Mouse (Mus musculus): ENCODE data around the gene Olfr364-ps1. TPM values are rescaled to one million over a fixed set of nuclear protein-coding genes. Genes with fewer than 3 reads are reported as not detected.

Gene Olfr364-ps1
- total and polyA plus RNA-seq, 3 experiments = not detected

DNA sequence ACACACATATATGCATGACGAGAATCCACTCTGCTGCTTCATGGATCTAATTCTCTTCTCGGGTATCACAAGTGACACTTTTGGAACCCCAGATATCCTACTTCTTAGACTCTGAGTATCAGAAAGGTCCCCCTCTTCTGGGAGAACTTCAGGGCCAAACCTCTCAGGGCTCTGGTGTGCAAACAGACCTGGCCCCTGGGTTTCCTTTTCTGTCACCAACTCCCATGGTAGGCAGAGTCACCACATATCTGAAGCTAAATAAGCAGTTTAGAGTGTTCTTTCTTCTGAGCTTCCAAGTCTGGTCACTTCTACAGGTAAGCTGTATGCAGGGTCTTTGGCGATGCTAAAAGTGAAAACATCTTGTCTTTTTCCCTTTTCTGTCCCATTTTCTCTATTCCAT lies 48.8 kb downstream of the Olfr364-ps1 start, which contains the start of gene Olfr365:
Olfr365 (plus strand) TSS at position 301 of the 400 bp plus-strand sequence.
- no peaks in the 10 kb centered on the region for H3K79me2 ChIP-seq (replicated peaks; ENCODE audit: control insufficient read depth, extremely low read depth, insufficient read depth, poor library complexity, severe bottlenecking)
- H3K4me1 ChIP-seq (ENCODE audit: control insufficient read depth in 1 of 2, insufficient read depth in 2 of 2) = no peaks in the 10 kb centered on the region
- no peak within 1 kb of the TSS for H3K27ac ChIP-seq (ENCODE audit: insufficient read depth, low read depth)
- H3K36me3 ChIP-seq (replicated peaks in 1 of 2; ENCODE audit: control insufficient read depth in 1 of 2, insufficient read depth in 1 of 2, low read length in 1 of 2) = no peaks in the 10 kb centered on the region
- H3K4me3 ChIP-seq (replicated peaks in 1 of 3; ENCODE audit: low read depth in 2 of 3, low read length in 2 of 3, poor library complexity in 1 of 3) = no peak within 1 kb of the TSS
- H3K9me3 ChIP-seq (replicated peaks; ENCODE audit: low read length) = peaks cover 2% of the 10 kb centered on the region
- dilution Hi-C loops (cut with MboI; ENCODE audit: extremely low pct_ligation_motif_present, extremely low pct_unique_long_range_greater_than_20kb, low sequenced_read_pairs) = no loop called here
- no peak within 1 kb of the TSS for H3K4me2 ChIP-seq (ENCODE audit: insufficient read depth, low read depth, poor library complexity, severe bottlenecking)
- H3K27me3 ChIP-seq (replicated peaks) = peaks cover 38% of the 10 kb centered on the region
- in situ Hi-C loops (cut with MboI; ENCODE audit: low pct_ligation_motif_present, low pct_unique_long_range_greater_than_20kb, low sequenced_read_pairs) = no loop called here
- no peak for TF ChIP-seq BHLHE40 (IDR thresholded peaks at IDR 0.05; ENCODE audit: low read depth, low read length)
- TF ChIP-seq ZMIZ1 (IDR thresholded peaks at IDR 0.05; ENCODE audit: low read depth, low read length) = no peak
- TF ChIP-seq ELF1 (IDR thresholded peaks at IDR 0.05; ENCODE audit: low read depth, low read length) = no peak
- no peak within 1 kb of the TSS for H3K9ac ChIP-seq (ENCODE audit: insufficient read depth, low read depth)
- DNase-seq (ENCODE audit: extremely low read depth) = no peak

Other genes starting within 250 kb of the Olfr364-ps1 start
- not detected in 2 replicates for gene Olfr353, start 246.4 kb upstream of the Olfr364-ps1 start, total RNA-seq (2012; rRNA removed)
- not detected in 2 replicates for gene Olfr353, start 246.4 kb upstream of the Olfr364-ps1 start, total RNA-seq (2014; rRNA removed)
- gene Olfr353, start 246.4 kb upstream of the Olfr364-ps1 start, polyA plus RNA-seq (2012; ENCODE audit: insufficient read length, low read depth) = not detected in 2 replicates
- gene Olfr354, start 233.6 kb upstream of the Olfr364-ps1 start, total RNA-seq (2012; rRNA removed) = not detected in 2 replicates
- gene Olfr354, start 233.6 kb upstream of the Olfr364-ps1 start, total RNA-seq (2014; rRNA removed) = not detected in 2 replicates
- gene Olfr354, start 233.6 kb upstream of the Olfr364-ps1 start, polyA plus RNA-seq (2012; ENCODE audit: insufficient read length, low read depth) = not detected in 2 replicates
- not detected in 2 replicates for gene Olfr355, start 210.4 kb upstream of the Olfr364-ps1 start, total RNA-seq (2012; rRNA removed)
- gene Olfr355, start 210.4 kb upstream of the Olfr364-ps1 start, total RNA-seq (2014; rRNA removed) = not detected in 2 replicates
- gene Olfr355, start 210.4 kb upstream of the Olfr364-ps1 start, polyA plus RNA-seq (2012; ENCODE audit: insufficient read length, low read depth) = not detected in 2 replicates
- gene Olfr356, start 202.2 kb upstream of the Olfr364-ps1 start, total RNA-seq (2012; rRNA removed) = not detected in 2 replicates
- gene Olfr356, start 202.2 kb upstream of the Olfr364-ps1 start, total RNA-seq (2014; rRNA removed) = not detected in 2 replicates
- not detected in 2 replicates for gene Olfr356, start 202.2 kb upstream of the Olfr364-ps1 start, polyA plus RNA-seq (2012; ENCODE audit: insufficient read length, low read depth)
- gene Olfr357, start 145.5 kb upstream of the Olfr364-ps1 start, total RNA-seq (2012; rRNA removed) = not detected in 2 replicates
- not detected in 2 replicates for gene Olfr357, start 145.5 kb upstream of the Olfr364-ps1 start, total RNA-seq (2014; rRNA removed)
- not detected in 2 replicates for gene Olfr357, start 145.5 kb upstream of the Olfr364-ps1 start, polyA plus RNA-seq (2012; ENCODE audit: insufficient read length, low read depth)
- not detected in 2 replicates for gene Olfr358, start 130.0 kb upstream of the Olfr364-ps1 start, total RNA-seq (2012; rRNA removed)
- not detected in 2 replicates for gene Olfr358, start 130.0 kb upstream of the Olfr364-ps1 start, total RNA-seq (2014; rRNA removed)
- gene Olfr358, start 130.0 kb upstream of the Olfr364-ps1 start, polyA plus RNA-seq (2012; ENCODE audit: insufficient read length, low read depth) = not detected in 2 replicates
- gene Olfr360, start 73.6 kb upstream of the Olfr364-ps1 start, total RNA-seq (2012; rRNA removed) = not detected in 2 replicates
- gene Olfr360, start 73.6 kb upstream of the Olfr364-ps1 start, total RNA-seq (2014; rRNA removed) = not detected in 2 replicates
- not detected in 2 replicates for gene Olfr360, start 73.6 kb upstream of the Olfr364-ps1 start, polyA plus RNA-seq (2012; ENCODE audit: insufficient read length, low read depth)
- not detected in 2 replicates for gene Olfr361, start 50.0 kb upstream of the Olfr364-ps1 start, total RNA-seq (2012; rRNA removed)
- not detected in 2 replicates for gene Olfr361, start 50.0 kb upstream of the Olfr364-ps1 start, total RNA-seq (2014; rRNA removed)
- not detected in 2 replicates for gene Olfr361, start 50.0 kb upstream of the Olfr364-ps1 start, polyA plus RNA-seq (2012; ENCODE audit: insufficient read length, low read depth)
- not detected in 2 replicates for gene Olfr362, start 21.4 kb upstream of the Olfr364-ps1 start, total RNA-seq (2012; rRNA removed)
- gene Olfr362, start 21.4 kb upstream of the Olfr364-ps1 start, total RNA-seq (2014; rRNA removed) = not detected in 2 replicates
- gene Olfr362, start 21.4 kb upstream of the Olfr364-ps1 start, polyA plus RNA-seq (2012; ENCODE audit: insufficient read length, low read depth) = not detected in 2 replicates
- gene Olfr365, start 48.9 kb downstream of the Olfr364-ps1 start, total RNA-seq (2012; rRNA removed) = not detected in 2 replicates
- gene Olfr365, start 48.9 kb downstream of the Olfr364-ps1 start, total RNA-seq (2014; rRNA removed) = not detected in 2 replicates
- not detected in 2 replicates for gene Olfr365, start 48.9 kb downstream of the Olfr364-ps1 start, polyA plus RNA-seq (2012; ENCODE audit: insufficient read length, low read depth)
- gene Olfr366, start 72.3 kb downstream of the Olfr364-ps1 start, total RNA-seq (2012; rRNA removed) = not detected in 2 replicates
- not detected in 2 replicates for gene Olfr366, start 72.3 kb downstream of the Olfr364-ps1 start, total RNA-seq (2014; rRNA removed)
- gene Olfr366, start 72.3 kb downstream of the Olfr364-ps1 start, polyA plus RNA-seq (2012; ENCODE audit: insufficient read length, low read depth) = 0.04 TPM in 1 of 2 replicates, not detected in the other
- gene Olfr368, start 187.2 kb downstream of the Olfr364-ps1 start, total RNA-seq (2012; rRNA removed) = not detected in 2 replicates
- not detected in 2 replicates for gene Olfr368, start 187.2 kb downstream of the Olfr364-ps1 start, total RNA-seq (2014; rRNA removed)
- gene Olfr368, start 187.2 kb downstream of the Olfr364-ps1 start, polyA plus RNA-seq (2012; ENCODE audit: insufficient read length, low read depth) = not detected in 2 replicates
- gene Pdcl, start 220.0 kb downstream of the Olfr364-ps1 start, total RNA-seq (2012; rRNA removed) = 48.4 and 55.7 TPM in 2 replicates
- gene Pdcl, start 220.0 kb downstream of the Olfr364-ps1 start, total RNA-seq (2014; rRNA removed) = 103 and 123 TPM in 2 replicates
- gene Pdcl, start 220.0 kb downstream of the Olfr364-ps1 start, polyA plus RNA-seq (2012; ENCODE audit: insufficient read length, low read depth) = 115 and 144 TPM in 2 replicates